Mouse (Mus musculus): ENCODE results near the gene Trf. TPM values are rescaled to one million over a fixed set of nuclear protein-coding genes. Genes with fewer than 3 reads are reported as not detected.

The Trf gene
- polyA plus RNA-seq, 1 experiment, result 14.8 TPM

DNA sequence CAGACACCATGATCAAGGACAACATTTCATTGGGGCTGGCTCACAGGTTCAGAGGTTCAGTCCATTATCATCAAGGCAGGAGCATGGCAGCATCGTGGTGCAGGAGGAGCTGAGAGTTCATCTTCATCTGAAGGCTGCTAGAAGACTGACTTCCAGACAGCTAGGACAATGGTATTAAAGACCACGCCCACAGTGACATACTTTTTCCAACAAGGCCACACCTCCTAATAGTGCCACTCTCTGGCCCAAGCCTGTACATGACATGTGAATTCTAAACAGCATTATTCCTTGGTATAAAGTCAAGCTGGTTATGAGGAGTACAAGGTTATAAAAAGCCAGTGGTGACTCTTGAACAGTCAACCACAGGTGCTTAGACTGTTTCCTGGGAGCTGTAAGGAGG is 75.7 kb downstream of the Trf start:
- H3K4me3 ChIP-seq (ENCODE audit: control insufficient read depth, low read depth, low read length), result no peak overlapping the region
- H3K27me3 ChIP-seq (ENCODE audit: control insufficient read depth, insufficient read depth, low read length), result no peaks in the 10 kb centered on the region
- TF ChIP-seq CTCF (IDR thresholded peaks at IDR 0.05; ENCODE audit: control insufficient read depth, insufficient read depth, insufficient replicate concordance, low read depth, low read length) (no peak), POLR2A (IDR thresholded peaks at IDR 0.05; ENCODE audit: control insufficient read depth, low read depth, low read length) (no peak)
- H3K4me1 ChIP-seq (ENCODE audit: control insufficient read depth, insufficient read depth, low read length), result peaks cover 5% of the 10 kb centered on the region; the same call in 1 of the 2 replicates
- no peak overlapping the region for H3K27ac ChIP-seq (ENCODE audit: control insufficient read depth, insufficient read depth, low read depth, low read length)
- no peaks in the 10 kb centered on the region for H3K36me3 ChIP-seq (ENCODE audit: control insufficient read depth, insufficient read depth, low read length)

Other genes starting within 250 kb of the Trf start
- gene Slco2a1, start 241.7 kb downstream of the Trf start, polyA plus RNA-seq (2012; rRNA removed), result 2.4 and 6.7 TPM in 2 replicates
- 1.1 and 2.1 TPM in 2 replicates for gene Rab6b, start 118.7 kb downstream of the Trf start, polyA plus RNA-seq (2012; rRNA removed)
- 41.1 and 42.6 TPM in 2 replicates for gene Srprb, start 28.3 kb downstream of the Trf start, polyA plus RNA-seq (2012; rRNA removed)
- 2.8 and 4.7 TPM in 2 replicates for gene Gm20425, start 137 bp downstream of the Trf start, polyA plus RNA-seq (2012; rRNA removed)
- 19.8 and 20.3 TPM in 2 replicates for gene 1300017J02Rik, start 74.6 kb upstream of the Trf start, polyA plus RNA-seq (2012; rRNA removed)
- 15.6 and 20.4 TPM in 2 replicates for gene Topbp1, start 74.8 kb upstream of the Trf start, polyA plus RNA-seq (2012; rRNA removed)
- 229 and 317 TPM in 2 replicates for gene Cdv3, start 135.4 kb upstream of the Trf start, polyA plus RNA-seq (2012; rRNA removed)
- gene Bfsp2, start 250.0 kb upstream of the Trf start, polyA plus RNA-seq (2012; rRNA removed), result 0.74 and 0.75 TPM in 2 replicates